Mouse (Mus musculus) frontal cortex, adult (tissue): Measurements from ENCODE around the gene Tyw1.

Experiments
- ATAC-seq: cut with Nextera tagmentation; 2 replicates; pipeline ENCODE4 v1.9.2; 2017; ENCODE audit warnings: mild to moderate bottlenecking, moderate library complexity, mixed read lengths; ENCODE audit not compliant: low TSS enrichment

Gene Tyw1

DNA sequence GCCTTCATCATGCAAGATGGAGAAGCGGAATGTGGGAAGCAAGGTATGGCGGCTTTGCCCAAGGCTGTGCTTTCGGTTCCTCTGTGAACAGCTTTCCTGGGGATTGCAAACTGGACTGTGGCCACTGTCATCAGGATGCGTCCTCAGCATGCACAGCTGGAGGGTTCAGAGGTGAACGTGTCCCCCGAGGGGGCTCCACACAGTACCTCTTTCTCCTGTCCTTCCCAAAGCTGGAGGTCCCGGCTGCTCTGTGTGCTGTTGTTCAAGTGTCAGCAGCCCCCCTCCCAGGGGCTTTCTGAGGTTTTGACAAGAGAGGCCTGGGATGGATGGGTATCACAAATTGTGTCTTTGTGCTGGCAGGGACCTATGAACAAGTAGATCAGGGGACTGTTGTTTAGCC, 131.0 kb downstream of the Tyw1 start:
- ATAC-seq: no peak
